Mouse (Mus musculus) E14TG2a.4 (cell line): ENCODE data around the gene Gm4027.
"Not testable (repeated sequence)": the region's sequence is repeated elsewhere in the genome, so short reads cannot be mapped to it uniquely, and the experiment has no call there.

Source experiments
- CTCF ChIP-seq: conservative IDR thresholded peaks from 2 replicates; pipeline ENCODE4 v1.5.1; 2014; ENCODE audit warnings: low read length
- NANOG ChIP-seq: IDR thresholded peaks from 2 replicates; pipeline ENCODE4 v1.6.1; 2014; ENCODE audit warnings: borderline replicate concordance, low read length, mixed read lengths
- POU5F1 ChIP-seq: IDR thresholded peaks from 2 replicates; pipeline ENCODE4 v1.6.1; 2014; ENCODE audit warnings: low read length, borderline replicate concordance

- not testable (repeated sequence) for TF ChIP-seq CTCF, POU5F1, NANOG
Measured at GRCm38 (mm10) chr12:87644520-87644919, 25.9 kb downstream of the Gm4027 start, which contains the start of gene Gm16381.
